Mouse (Mus musculus): Measurements from ENCODE around the gene Diras2.
"Not testable (repeated sequence)": the region's sequence is repeated elsewhere in the genome, so short reads cannot be mapped to it uniquely, and the experiment has no call there.

Gene Diras2

GRCm38 (mm10) chr13:52518377-52518776 lies 12.7 kb downstream of the Diras2 start:
- DNase-seq (ENCODE audit: low read depth, low spot score): no peak

- DNase-seq (ENCODE audit: low read depth, low spot score): no peak
These were observed 14.1 kb downstream of the Diras2 start for GRCm38 (mm10) chr13:52517021-52517420.

GRCm38 (mm10) chr13:52516561-52516960 lies 14.5 kb downstream of the Diras2 start:
- DNase-seq (ENCODE audit: low read depth, low spot score): no peak

GRCm38 (mm10) chr13:52516051-52516450 lies 15.0 kb downstream of the Diras2 start:
- DNase-seq (ENCODE audit: low read depth, low spot score): no peak

- no peak for DNase-seq (ENCODE audit: low read depth, low spot score)
These were observed 17.5 kb downstream of the Diras2 start for GRCm38 (mm10) chr13:52513554-52513953.

GRCm38 (mm10) chr13:52512356-52512755 lies 18.7 kb downstream of the Diras2 start:
- no peak for DNase-seq (ENCODE audit: low read depth, low spot score)

- DNase-seq (ENCODE audit: low read depth, low spot score): no peak
These were observed 20.8 kb downstream of the Diras2 start for GRCm38 (mm10) chr13:52510172-52510880.

- no peak for DNase-seq (ENCODE audit: low read depth, low spot score)
These were observed 23.4 kb downstream of the Diras2 start for GRCm38 (mm10) chr13:52507460-52508293.

GRCm38 (mm10) chr13:52506822-52507221 lies 24.3 kb downstream of the Diras2 start:
- DNase-seq (ENCODE audit: low read depth, low spot score): not testable (repeated sequence)

- DNase-seq (ENCODE audit: low read depth, low spot score): peak; percentile 4
These were observed 25.3 kb downstream of the Diras2 start for GRCm38 (mm10) chr13:52505683-52506285.

GRCm38 (mm10) chr13:52501686-52502085 lies 29.4 kb downstream of the Diras2 start:
- DNase-seq (ENCODE audit: low read depth, low spot score): peak; percentile 3

GRCm38 (mm10) chr13:52497029-52497550 lies 34.0 kb downstream of the Diras2 start:
- DNase-seq (ENCODE audit: low read depth, low spot score): no peak

GRCm38 (mm10) chr13:52488821-52489220 lies 42.3 kb downstream of the Diras2 start:
- no peak for DNase-seq (ENCODE audit: low read depth, low spot score)

- no peak for DNase-seq (ENCODE audit: low read depth, low spot score)
These were observed 47.0 kb downstream of the Diras2 start for GRCm38 (mm10) chr13:52484064-52484463.

GRCm38 (mm10) chr13:52481786-52482185 lies 49.3 kb downstream of the Diras2 start:
- no peak for DNase-seq (ENCODE audit: low read depth, low spot score)

GRCm38 (mm10) chr13:52479146-52479545 lies 51.9 kb downstream of the Diras2 start:
- DNase-seq (ENCODE audit: low read depth, low spot score): no peak

- DNase-seq (ENCODE audit: low read depth, low spot score): no peak
These were observed 54.0 kb downstream of the Diras2 start for GRCm38 (mm10) chr13:52476998-52477601.

- DNase-seq (ENCODE audit: low read depth, low spot score): no peak
These were observed 54.9 kb downstream of the Diras2 start for GRCm38 (mm10) chr13:52476222-52476621.

GRCm38 (mm10) chr13:52475264-52475663 lies 55.8 kb downstream of the Diras2 start:
- DNase-seq (ENCODE audit: low read depth, low spot score): no peak

- no peak for DNase-seq (ENCODE audit: low read depth, low spot score)
These were observed 56.3 kb downstream of the Diras2 start for GRCm38 (mm10) chr13:52474807-52475206.

- DNase-seq (ENCODE audit: low read depth, low spot score): no peak
These were observed 61.0 kb downstream of the Diras2 start for GRCm38 (mm10) chr13:52469795-52470690.

Measured in skeletal muscle tissue, adult 2 months (tissue).